Mouse (Mus musculus) stomach, postnatal 0 days (tissue): ENCODE results near the gene Metap1. TPM values are rescaled to one million over a fixed set of nuclear protein-coding genes. Genes with fewer than 3 reads are reported as not detected.
A peak's percentile ranks its signal among the peaks of the same experiment; 100 is the strongest.

Experiments used
- ATAC-seq: fragments of 200-750 bp; cut with Nextera tagmentation; 2 replicates; pipeline ENCODE4 v1.8.0; 2017; ENCODE audit not compliant: low FRiP score, low TSS enrichment
- DNase-seq: peaks from one replicate; pipeline ENCODE4 v3.0.0-alpha.2; 2016; ENCODE audit warnings: low spot score
- H3K27ac ChIP-seq: fragments of 300-500 bp; sonication (generic); replicated peaks from 2 replicates; pipeline ENCODE4 v1.5.1; 2014; ENCODE audit warnings: mild to moderate bottlenecking, control low read depth
- H3K27me3 ChIP-seq: fragments of 300-500 bp; sonication (generic); 2 replicates; pipeline ENCODE4 v1.6.1; 2014; ENCODE audit warnings: low read length; ENCODE audit not compliant: control insufficient read depth, insufficient read depth
- H3K36me3 ChIP-seq: fragments of 300-500 bp; sonication (generic); 2 replicates; pipeline ENCODE4 v1.6.1; 2014; ENCODE audit warnings: low read length, mixed read lengths; ENCODE audit not compliant: control insufficient read depth, insufficient read depth
- H3K4me1 ChIP-seq: fragments of 300-500 bp; sonication (generic); replicated peaks from 2 replicates; pipeline ENCODE4 v1.6.1; 2014; ENCODE audit warnings: antibody characterized with exemption; ENCODE audit not compliant: control insufficient read depth, insufficient read depth
- H3K4me2 ChIP-seq: fragments of 300-500 bp; sonication (generic); replicated peaks from 2 replicates; pipeline ENCODE4 v1.6.1; 2014; ENCODE audit warnings: low read depth, mild to moderate bottlenecking, control low read depth, moderate library complexity
- H3K4me3 ChIP-seq: fragments of 300-500 bp; sonication (generic); 2 replicates; pipeline ENCODE4 v1.5.1; 2014; ENCODE audit warnings: low read depth, low read length, control low read depth
- H3K9ac ChIP-seq: fragments of 300-500 bp; sonication (generic); 2 replicates; pipeline ENCODE4 v1.6.1; 2014; ENCODE audit warnings: mild to moderate bottlenecking, low read length, control low read depth, mixed read lengths
- H3K9me3 ChIP-seq: fragments of 300-500 bp; sonication (generic); 2 replicates; pipeline ENCODE4 v1.6.1; 2016; ENCODE audit warnings: low read length; ENCODE audit not compliant: control insufficient read depth
- CTCF ChIP-seq: IDR thresholded peaks from 2 replicates; pipeline ENCODE4 v1.5.1; 2016; ENCODE audit warnings: antibody characterized with exemption, low read depth, mild to moderate bottlenecking, moderate library complexity
- EP300 ChIP-seq: optimal IDR thresholded peaks from 2 replicates; pipeline ENCODE3; 2016; ENCODE audit warnings: antibody characterized with exemption
- WGBS: fragments of 180-500 bp; shearing (Covaris S2); extraction: QIAGEN DNeasy Blood & Tissue Kit; methylation state at CpG from one replicate; pipeline ENCODE4 v1.1.7; 2014; 5-methylcytosine and 5-hydroxymethylcytosine counted together
- polyA plus RNA-seq: library from polyadenylated mRNA; unstranded; fragments of >200 nt; fragmentation: Nextera tagmentation; extraction: Ambion mirVana; gene quantifications from 2 replicates; pipeline ENCODE4 v1.2.1, GENCODE M21; 2015

Gene Metap1
- polyA plus RNA-seq, 1 experiment from 2014 or later, result 34.1 TPM

DNA sequence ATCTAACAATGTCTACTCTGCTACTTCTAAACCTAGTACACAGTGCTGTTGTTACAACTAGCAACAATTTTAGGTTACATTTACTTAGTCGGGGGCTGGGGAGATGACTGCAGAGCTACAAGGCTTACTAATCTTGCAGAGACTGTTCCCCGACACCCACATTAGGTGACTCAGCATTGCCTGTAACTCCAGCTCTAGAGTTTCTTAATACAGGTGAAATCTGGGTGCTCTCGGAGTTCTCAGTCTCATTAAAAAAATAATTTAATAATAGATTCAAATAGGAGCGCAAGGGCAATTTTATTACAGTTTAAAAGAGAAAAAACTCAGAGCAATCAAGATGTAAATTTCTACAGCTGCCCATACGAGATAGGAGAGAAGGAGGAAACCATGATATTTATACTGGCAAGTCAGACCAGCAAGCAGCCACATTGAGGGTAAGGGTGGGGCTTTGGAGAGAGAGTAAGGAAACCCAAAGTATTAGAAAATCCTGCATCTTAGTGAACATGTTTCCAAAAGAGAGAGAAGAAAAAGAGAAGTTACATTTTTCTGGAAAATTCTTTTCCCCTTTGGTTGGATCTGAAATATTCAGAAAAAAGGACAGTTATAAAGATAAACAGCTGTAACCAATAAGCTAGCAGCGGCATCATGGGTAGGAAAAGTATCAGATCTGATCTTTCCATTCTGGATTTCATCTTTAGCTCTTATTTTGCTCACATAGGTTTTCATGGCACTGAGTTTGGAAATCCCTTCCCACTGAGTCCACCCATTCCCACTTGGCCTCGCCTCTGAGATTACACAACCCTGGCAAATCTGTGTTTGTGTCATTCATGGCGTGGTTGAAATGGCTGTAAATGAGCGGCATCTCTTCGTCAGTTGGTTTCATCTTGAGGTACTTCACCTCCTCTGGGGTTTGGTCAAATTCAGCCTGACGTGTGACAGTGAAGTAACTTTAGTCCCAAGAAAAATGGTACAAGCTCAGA is 6.1 kb upstream of the Metap1 start:
- H3K4me2 ChIP-seq, result no peak overlapping the region
- no peak overlapping the region for H3K9ac ChIP-seq
- DNase-seq (no peak), ATAC-seq (peak; percentile 59; the same call in 1 of the 2 replicates)
- H3K4me3 ChIP-seq, result no peak overlapping the region
- no peaks in the 10 kb centered on the region for H3K9me3 ChIP-seq
- H3K27me3 ChIP-seq, result no peaks in the 10 kb centered on the region
- TF ChIP-seq EP300, result no peak
- TF ChIP-seq CTCF, result no peak
- H3K4me1 ChIP-seq, result no peaks in the 10 kb centered on the region
- no peaks in the 10 kb centered on the region for H3K36me3 ChIP-seq
- 73% methylated on average over 11 of the region's 11 CpGs for WGBS
- no peak overlapping the region for H3K27ac ChIP-seq

- DNase-seq, result no peak
- 27% methylated on average over 1 of the region's 1 CpGs for WGBS
- TF ChIP-seq CTCF, result no peak
- TF ChIP-seq EP300, result no peak
- no peak for ATAC-seq
- Histone ChIP-seq H3K36me3 (no peaks in the 10 kb centered on the region), H3K4me3 (no peak overlapping the region), H3K4me2 (no peak overlapping the region), H3K27ac (no peak overlapping the region), H3K4me1 (no peaks in the 10 kb centered on the region), H3K9me3 (no peaks in the 10 kb centered on the region), H3K9ac (no peak overlapping the region), H3K27me3 (no peaks in the 10 kb centered on the region)
Observed at GRCm38 (mm10) chr3:138494565-138494964, 5.2 kb upstream of the Metap1 start.

DNA sequence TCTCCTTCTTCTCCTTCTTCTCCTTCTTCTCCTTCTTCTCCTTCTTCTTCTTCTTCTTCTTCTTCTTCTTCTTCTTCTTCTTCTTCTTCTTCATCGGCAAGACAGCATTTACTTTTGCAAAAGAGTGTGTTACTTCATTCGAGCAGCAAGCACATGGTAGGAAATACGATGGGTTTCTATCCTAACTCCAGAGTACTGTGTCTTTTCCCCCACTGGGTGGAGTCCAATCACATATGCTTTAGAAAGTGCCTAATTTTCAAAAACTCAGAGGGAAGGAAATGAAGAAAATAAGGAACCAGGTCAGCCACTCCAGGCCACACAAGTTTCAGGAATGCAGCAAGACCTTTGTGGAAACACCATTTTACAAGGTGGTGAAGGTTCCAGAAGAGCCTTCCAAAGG is 4.4 kb upstream of the Metap1 start:
- DNase-seq (no peak), ATAC-seq (no peak)
- Histone ChIP-seq H3K36me3 (no peaks in the 10 kb centered on the region), H3K4me3 (no peak overlapping the region), H3K27ac (no peak overlapping the region), H3K4me2 (no peak overlapping the region), H3K9ac (no peak overlapping the region), H3K4me1 (no peaks in the 10 kb centered on the region), H3K27me3 (no peaks in the 10 kb centered on the region), H3K9me3 (no peaks in the 10 kb centered on the region)
- 80% methylated on average over 3 of the region's 3 CpGs for WGBS
- peak; percentile 31; the same call in 1 of the 2 replicates for TF ChIP-seq CTCF
- TF ChIP-seq EP300, result no peak

GRCm38 (mm10) chr3:138490034-138490337 is 671 bp upstream of the Metap1 start:
- H3K9me3 ChIP-seq, result no peaks in the 10 kb centered on the region
- peak overlapping the region; percentile 55 for H3K4me2 ChIP-seq
- H3K4me1 ChIP-seq, result no peaks in the 10 kb centered on the region
- TF ChIP-seq CTCF (no peak), EP300 (no peak)
- DNase-seq (no peak), ATAC-seq (no peak)
- no peaks in the 10 kb centered on the region for H3K36me3 ChIP-seq
- H3K9ac ChIP-seq, result no peak overlapping the region
- WGBS, result 17% methylated on average over 6 of the region's 6 CpGs
- peak overlapping the region; percentile 89 for H3K4me3 ChIP-seq
- no peaks in the 10 kb centered on the region for H3K27me3 ChIP-seq
- no peak overlapping the region for H3K27ac ChIP-seq

DNA sequence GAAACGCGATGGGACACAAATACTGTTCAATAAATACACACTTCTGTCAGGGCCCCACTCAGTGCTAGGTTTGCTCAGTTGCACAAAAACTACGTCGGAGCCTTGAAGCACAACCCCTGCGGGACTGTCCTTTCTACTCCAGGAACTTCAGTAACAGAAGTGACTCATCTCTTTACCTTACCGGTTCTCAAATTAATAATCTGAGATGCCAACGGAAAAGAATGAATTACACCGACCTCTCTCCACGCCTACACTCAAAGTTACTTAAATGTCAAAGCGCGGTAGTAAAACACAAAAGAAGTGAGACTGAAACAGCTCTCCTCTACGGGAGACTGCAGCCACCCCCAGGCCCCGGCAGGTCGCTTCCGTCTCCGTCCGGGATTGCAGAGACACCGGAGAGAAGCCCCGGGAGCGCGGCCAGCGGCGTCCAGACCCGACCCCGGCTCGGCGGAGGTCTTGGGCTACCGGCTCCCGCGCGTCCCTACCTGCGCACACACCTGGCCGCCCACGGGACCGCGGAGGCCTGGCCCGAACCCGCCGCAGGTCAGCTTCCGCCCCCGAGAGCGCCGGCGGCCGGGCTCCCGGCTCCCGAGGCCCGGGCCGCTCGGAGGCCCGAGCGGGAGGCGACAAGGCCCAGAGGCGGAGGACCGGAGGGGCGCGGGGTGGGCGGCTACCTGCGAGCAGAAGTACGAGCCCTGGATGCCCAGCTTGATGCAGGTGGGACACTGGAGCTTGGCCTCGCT is 560 bp downstream of the Metap1 start:
- no peaks in the 10 kb centered on the region for H3K36me3 ChIP-seq
- H3K27me3 ChIP-seq, result no peaks in the 10 kb centered on the region
- H3K9me3 ChIP-seq, result no peaks in the 10 kb centered on the region
- H3K27ac ChIP-seq, result peak overlapping the region; percentile 88
- H3K9ac ChIP-seq, result peak overlapping the region; percentile 88
- no peak for TF ChIP-seq EP300
- no peak for TF ChIP-seq CTCF
- H3K4me2 ChIP-seq, result peak overlapping the region; percentile 70
- peak overlapping the region; percentile 89 for H3K4me3 ChIP-seq
- ATAC-seq (peak; percentile 67), DNase-seq (peak; percentile 29)
- H3K4me1 ChIP-seq, result no peaks in the 10 kb centered on the region
- under 1% methylated on average over 57 of the region's 61 CpGs for WGBS
